Mouse (Mus musculus) spleen, postnatal 4 days (tissue): ENCODE measurements around the gene Naaa.

ENCODE experiments used
- DNase-seq, 2 experiments: peaks; one replicate each; pipeline ENCODE4 v3.0.0; 2022; ENCODE audit warnings: low spot score in 2 of 2

The Naaa gene

GRCm38 (mm10) chr5:92215308-92215707, 62.7 kb downstream of the Naaa start, which contains the start of gene U90926:
Gene U90926, minus strand, starts transcription at chr5:92215408.
- DNase-seq, result no peak

GRCm38 (mm10) chr5:92212231-92212630, 65.7 kb downstream of the Naaa start:
- DNase-seq, result no peak

GRCm38 (mm10) chr5:92210205-92210604, 67.8 kb downstream of the Naaa start:
- DNase-seq, result no peak
